Mouse (Mus musculus): ENCODE data around the gene Dse. TPM values are rescaled to one million over a fixed set of nuclear protein-coding genes. Genes with fewer than 3 reads are reported as not detected.

Dse gene
- polyA plus RNA-seq, 1 experiment from 2014 or later, result 5.8 TPM

DNA sequence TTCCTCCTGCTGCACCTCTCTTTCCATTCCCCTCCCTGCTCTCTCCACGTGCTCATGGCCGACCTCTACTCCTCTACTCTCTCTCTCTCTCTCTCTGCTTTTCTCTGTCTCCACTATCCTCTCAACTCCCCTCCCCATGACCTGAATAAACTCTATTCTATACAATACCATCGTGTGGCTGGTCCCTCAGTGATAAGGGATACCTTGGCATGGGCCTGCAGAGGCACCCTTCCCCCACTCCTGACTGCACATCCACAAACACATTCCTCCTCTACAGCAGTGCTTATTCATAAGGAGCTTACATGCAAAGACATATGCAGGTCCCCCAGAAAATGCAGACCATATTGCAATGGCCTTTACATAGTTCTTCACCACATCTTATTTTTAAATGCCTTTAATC, 16.1 kb upstream of the Dse start:
- Histone ChIP-seq H3K9me3 (ENCODE audit: low read length) (no peaks in the 10 kb centered on the region), H3K36me3 (replicated peaks; ENCODE audit: insufficient read depth, low read length) (no peaks in the 10 kb centered on the region), H3K27ac (ENCODE audit: low read depth) (no peak overlapping the region), H3K4me3 (ENCODE audit: low read depth, low read length) (no peak overlapping the region), H3K9ac (replicated peaks) (no peak overlapping the region), H3K4me2 (ENCODE audit: low read depth, low read length) (no peak overlapping the region), H3K27me3 (ENCODE audit: insufficient read depth, low read length) (no peaks in the 10 kb centered on the region), H3K4me1 (ENCODE audit: insufficient read depth) (no peaks in the 10 kb centered on the region)
- no peak for TF ChIP-seq EP300 (IDR thresholded peaks at IDR 0.05; ENCODE audit: low read depth)
- TF ChIP-seq CTCF (IDR thresholded peaks at IDR 0.05; ENCODE audit: low read depth), result no peak
- no peak for ATAC-seq
- DNase-seq, result no peak
- 49% methylated on average over 3 of the region's 3 CpGs for WGBS (ENCODE audit: insufficient replicate concordance)

DNA sequence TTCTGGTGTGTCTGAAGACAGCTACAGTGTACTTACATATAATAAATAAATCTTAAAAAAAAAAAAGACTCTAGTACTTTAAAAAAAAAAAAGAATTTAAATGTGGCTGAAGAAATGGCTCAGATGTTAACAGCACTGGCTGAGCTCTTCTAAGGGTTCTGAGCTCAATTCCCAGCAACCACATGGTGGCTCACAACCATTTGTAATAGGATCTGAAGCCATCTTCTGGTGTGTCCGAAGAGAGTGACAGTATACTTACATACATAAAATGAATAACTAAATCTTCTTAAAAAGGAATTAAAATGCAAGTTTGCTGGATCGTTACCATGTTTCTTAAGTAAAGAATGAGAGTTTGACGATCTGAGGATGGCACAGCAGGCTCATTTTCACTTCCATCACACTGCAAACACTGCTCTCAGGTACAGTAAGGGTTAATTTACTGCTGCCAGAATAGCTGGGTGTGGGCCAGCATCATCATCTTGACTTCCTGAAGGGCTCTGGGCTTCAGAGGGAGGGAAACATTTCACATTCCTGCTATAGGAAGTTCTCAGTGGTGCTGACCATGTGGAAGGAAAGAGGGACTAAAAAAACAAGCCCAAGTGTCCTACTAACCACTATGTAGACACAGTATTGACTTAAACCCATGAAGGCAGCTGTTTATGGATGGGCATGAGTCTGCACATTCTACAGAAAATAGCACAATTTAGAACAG, 14.6 kb upstream of the Dse start:
- Histone ChIP-seq H3K36me3 (replicated peaks; ENCODE audit: insufficient read depth, low read length) (no peaks in the 10 kb centered on the region), H3K9ac (replicated peaks) (no peak overlapping the region), H3K9me3 (ENCODE audit: low read length) (no peaks in the 10 kb centered on the region), H3K4me1 (ENCODE audit: insufficient read depth) (no peaks in the 10 kb centered on the region), H3K27ac (ENCODE audit: low read depth) (no peak overlapping the region), H3K4me3 (ENCODE audit: low read depth, low read length) (no peak overlapping the region), H3K4me2 (ENCODE audit: low read depth, low read length) (no peak overlapping the region), H3K27me3 (ENCODE audit: insufficient read depth, low read length) (no peaks in the 10 kb centered on the region)
- WGBS (ENCODE audit: insufficient replicate concordance), result 46% methylated on average over 3 of the region's 3 CpGs
- no peak for DNase-seq
- ATAC-seq, result no peak
- no peak for TF ChIP-seq EP300 (IDR thresholded peaks at IDR 0.05; ENCODE audit: low read depth)
- TF ChIP-seq CTCF (IDR thresholded peaks at IDR 0.05; ENCODE audit: low read depth), result no peak

DNA sequence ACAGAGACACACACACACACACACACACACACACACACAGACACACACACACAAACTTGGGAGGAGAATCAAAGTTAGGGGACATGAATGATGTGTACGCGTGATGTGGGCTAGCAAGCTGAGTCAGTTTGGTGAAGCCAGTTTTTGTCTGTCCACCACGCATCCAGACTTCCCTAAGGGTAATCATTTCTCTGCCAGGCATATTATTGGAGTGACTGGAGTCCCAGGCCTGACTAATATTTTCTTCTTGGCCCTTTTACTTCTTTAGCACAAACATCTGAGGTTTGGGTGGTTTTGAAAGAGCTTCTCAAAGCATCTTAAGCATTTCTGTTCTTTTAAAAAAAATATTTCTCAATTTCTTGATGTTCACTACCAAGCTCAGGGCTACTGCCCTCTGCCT, 10.7 kb upstream of the Dse start:
- WGBS (ENCODE audit: insufficient replicate concordance), result 83% methylated on average over 3 of the region's 3 CpGs
- TF ChIP-seq EP300 (IDR thresholded peaks at IDR 0.05; ENCODE audit: low read depth) (no peak), CTCF (IDR thresholded peaks at IDR 0.05; ENCODE audit: low read depth) (no peak)
- Histone ChIP-seq H3K9me3 (ENCODE audit: low read length) (no peaks in the 10 kb centered on the region), H3K9ac (replicated peaks) (no peak overlapping the region), H3K4me1 (ENCODE audit: insufficient read depth) (no peaks in the 10 kb centered on the region), H3K36me3 (replicated peaks; ENCODE audit: insufficient read depth, low read length) (no peaks in the 10 kb centered on the region), H3K4me2 (ENCODE audit: low read depth, low read length) (no peak overlapping the region), H3K4me3 (ENCODE audit: low read depth, low read length) (no peak overlapping the region), H3K27ac (ENCODE audit: low read depth) (no peak overlapping the region), H3K27me3 (ENCODE audit: insufficient read depth, low read length) (no peaks in the 10 kb centered on the region)
- ATAC-seq (no peak), DNase-seq (no peak)

DNA sequence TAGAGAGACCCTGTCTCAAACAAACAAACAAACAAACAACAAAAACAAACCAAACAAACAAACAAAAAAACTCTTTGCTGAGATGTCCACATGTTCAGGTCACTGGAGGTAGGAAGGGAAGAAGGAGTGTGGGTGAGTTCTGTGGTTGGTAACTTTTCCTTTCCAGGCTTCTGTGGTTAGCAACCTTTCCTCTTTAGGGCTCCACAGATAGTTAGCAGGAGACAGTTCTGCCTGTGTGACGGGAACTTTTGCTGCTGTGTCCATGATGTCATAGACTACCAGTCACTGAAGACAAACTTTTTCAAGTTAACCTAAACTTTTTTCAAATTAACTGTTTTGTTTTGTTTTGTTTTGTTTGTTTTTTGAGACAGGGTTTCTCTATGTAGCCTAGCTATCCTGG, 8.2 kb upstream of the Dse start:
- no peaks in the 10 kb centered on the region for H3K36me3 ChIP-seq (replicated peaks; ENCODE audit: insufficient read depth, low read length)
- 54% methylated on average over 1 of the region's 1 CpGs for WGBS (ENCODE audit: insufficient replicate concordance)
- TF ChIP-seq EP300 (IDR thresholded peaks at IDR 0.05; ENCODE audit: low read depth) (no peak), CTCF (IDR thresholded peaks at IDR 0.05; ENCODE audit: low read depth) (no peak)
- no peaks in the 10 kb centered on the region for H3K27me3 ChIP-seq (ENCODE audit: insufficient read depth, low read length)
- H3K9ac ChIP-seq (replicated peaks), result no peak overlapping the region
- no peak overlapping the region for H3K4me3 ChIP-seq (ENCODE audit: low read depth, low read length)
- H3K27ac ChIP-seq (ENCODE audit: low read depth), result no peak overlapping the region
- H3K9me3 ChIP-seq (ENCODE audit: low read length), result no peaks in the 10 kb centered on the region
- no peak overlapping the region for H3K4me2 ChIP-seq (ENCODE audit: low read depth, low read length)
- DNase-seq (no peak), ATAC-seq (no peak)
- H3K4me1 ChIP-seq (ENCODE audit: insufficient read depth), result no peaks in the 10 kb centered on the region

DNA sequence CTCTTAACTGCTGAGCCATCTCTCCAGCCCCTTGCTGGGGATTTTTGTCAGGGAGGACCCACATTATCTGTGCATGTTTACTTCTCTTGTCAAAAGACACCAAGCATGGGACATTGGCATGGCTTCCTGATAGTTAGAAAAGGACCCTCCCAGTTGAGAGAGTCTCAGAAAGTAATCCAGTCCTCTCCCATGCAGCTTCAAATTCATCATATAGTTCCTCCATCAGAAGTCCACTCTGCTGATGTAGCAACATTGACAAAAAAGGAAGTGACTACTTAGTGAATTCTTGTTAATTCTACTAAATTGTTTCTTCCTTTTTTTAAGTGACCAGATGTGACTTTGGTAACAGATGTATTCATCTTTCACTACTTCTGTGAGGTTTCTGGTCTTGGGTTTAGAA, 2.4 kb upstream of the Dse start:
- no peaks in the 10 kb centered on the region for H3K36me3 ChIP-seq (replicated peaks; ENCODE audit: insufficient read depth, low read length)
- no peak for DNase-seq
- peaks cover 12% of the 10 kb centered on the region for H3K27me3 ChIP-seq (ENCODE audit: insufficient read depth, low read length)
- no peak overlapping the region for H3K4me2 ChIP-seq (ENCODE audit: low read depth, low read length)
- no peak overlapping the region for H3K27ac ChIP-seq (ENCODE audit: low read depth)
- H3K9ac ChIP-seq (replicated peaks), result no peak overlapping the region
- TF ChIP-seq CTCF (IDR thresholded peaks at IDR 0.05; ENCODE audit: low read depth) (no peak), EP300 (IDR thresholded peaks at IDR 0.05; ENCODE audit: low read depth) (no peak)
- H3K4me1 ChIP-seq (ENCODE audit: insufficient read depth), result peaks cover 8% of the 10 kb centered on the region; the same call in 1 of the 2 replicates
- no peaks in the 10 kb centered on the region for H3K9me3 ChIP-seq (ENCODE audit: low read length)
- no peak for ATAC-seq
- no peak overlapping the region for H3K4me3 ChIP-seq (ENCODE audit: low read depth, low read length)

DNA sequence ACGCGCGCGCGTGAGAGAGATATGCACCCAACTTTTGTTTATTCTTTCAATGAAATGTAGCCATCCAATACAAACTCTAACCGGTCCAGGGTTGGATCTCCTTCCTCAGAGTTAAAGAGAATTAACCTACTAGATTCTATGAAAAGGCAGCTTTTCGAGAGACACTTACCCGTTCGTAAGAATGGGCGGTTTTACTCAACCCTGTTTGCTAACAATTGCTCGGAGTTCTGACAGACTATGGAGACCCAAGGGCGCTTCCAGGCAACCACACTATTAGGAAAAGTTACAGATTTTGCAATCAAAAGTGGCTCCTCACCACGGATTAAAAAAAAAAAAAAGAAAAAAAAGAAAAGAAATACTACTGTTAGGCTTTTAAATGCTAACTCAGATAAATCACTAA, 516 bp upstream of the Dse start:
- DNase-seq, result no peak
- peak overlapping the region; percentile 84 for H3K4me2 ChIP-seq (ENCODE audit: low read depth, low read length)
- no peak overlapping the region; the same call in 1 of the 2 replicates for H3K27ac ChIP-seq (ENCODE audit: low read depth)
- H3K9me3 ChIP-seq (ENCODE audit: low read length), result no peaks in the 10 kb centered on the region
- H3K4me1 ChIP-seq (ENCODE audit: insufficient read depth), result peaks cover 8% of the 10 kb centered on the region; the same call in 1 of the 2 replicates
- 28% methylated on average over 13 of the region's 13 CpGs for WGBS (ENCODE audit: insufficient replicate concordance)
- H3K36me3 ChIP-seq (replicated peaks; ENCODE audit: insufficient read depth, low read length), result no peaks in the 10 kb centered on the region
- no peak for TF ChIP-seq CTCF (IDR thresholded peaks at IDR 0.05; ENCODE audit: low read depth)
- H3K4me3 ChIP-seq (ENCODE audit: low read depth, low read length), result peak overlapping the region; percentile 66; the same call in 1 of the 2 replicates
- ATAC-seq, result no peak
- peaks cover 12% of the 10 kb centered on the region for H3K27me3 ChIP-seq (ENCODE audit: insufficient read depth, low read length)
- H3K9ac ChIP-seq (replicated peaks), result no peak overlapping the region

Data from liver, postnatal 0 days (tissue).